ENCODE assay signal across 11 mouse cellular contexts in the genomic region with DNA sequence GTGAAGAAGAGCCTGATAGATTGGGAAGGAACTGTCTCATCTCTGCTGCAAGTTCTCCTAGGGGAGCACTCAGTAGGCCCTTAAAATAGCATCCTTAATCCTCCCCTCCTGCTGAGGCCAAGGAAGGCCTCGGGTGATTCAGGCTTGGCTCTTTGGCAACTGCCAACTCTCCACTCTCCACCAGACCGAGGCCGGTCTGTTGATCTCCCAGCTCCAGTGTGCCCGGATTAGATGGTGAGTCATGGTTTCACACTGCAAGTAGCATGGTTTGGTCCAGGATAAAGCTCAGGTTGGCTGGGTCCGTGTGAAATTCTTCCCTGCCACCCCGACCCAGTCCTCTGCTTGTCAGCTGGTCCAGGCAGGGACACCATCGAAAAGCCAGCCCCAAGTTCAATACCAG.
DNase-seq lines count a peak whose midpoint lies in the region; ATAC-seq lines count a peak whose summit lies in the region.
"Had no signal": no experiment of that assay in that cellular context is flagged by ENCODE, and none has a peak within 500 bp of the region (broad histone marks: within the 10 kb centered on the region; RNA-seq: fewer than 3 reads in every experiment).

No protein-coding gene starts in this region.

- intact Hi-C loops in heart, postnatal 10 days (cut with DNase I) = no loop called here

- peak; percentile 34 to 37 for DNase-seq in heart, postnatal 10 days
- DNase-seq in heart, adult 18-20 months = no peak
- peak; percentile 19 to 63 for DNase-seq in adrenal gland, postnatal 36 days
- DNase-seq in cerebellum, postnatal 36 days = peak; percentile 56 to 61
- peak; percentile 93 for DNase-seq in skeletal muscle tissue, adult 2 months (ENCODE audit: low read depth, low spot score)
- no peak for DNase-seq in urinary bladder, postnatal 4 days (ENCODE audit: low spot score in 2 of 2)
- DNase-seq: lung, embryonic 14.5 days; retina, postnatal 1 day; spleen, adult 18-20 months had no signal

- no peak for ATAC-seq in activated CD4-positive, CD25-positive, alpha-beta regulatory T cell, adult 4 months
- ATAC-seq: CD4-positive, CD25-positive, alpha-beta regulatory T cell, adult 4 months had no signal

Comparison
In these comparisons a context has a peak if more than half of its experiments do, and no peak if none do; other contexts are left out.
1. DNase-seq: peak in heart, postnatal 10 days (2 of 2), adrenal gland, postnatal 36 days (2 of 2), cerebellum, postnatal 36 days (2 of 2) and skeletal muscle tissue, adult 2 months (single experiment); none in heart, adult 18-20 months (0 of 2) and urinary bladder, postnatal 4 days (0 of 2).